Mouse (Mus musculus): Measurements from ENCODE around the gene Slc23a2. TPM values are rescaled to one million over a fixed set of nuclear protein-coding genes. Genes with fewer than 3 reads are reported as not detected.

The Slc23a2 gene
- polyA plus RNA-seq, 1 experiment from 2014 or later, result 12.8 TPM

GRCm38 (mm10) chr2:132021616-132022015 lies 123.3 kb downstream of the Slc23a2 start:
- H3K27ac ChIP-seq, result no peak overlapping the region
- no peaks in the 10 kb centered on the region for H3K36me3 ChIP-seq
- H3K9ac ChIP-seq, result no peak overlapping the region
- 0 out of 2 replicates have a peak, but pooled peaks cover 2% of the 10 kb centered on the region for H3K4me1 ChIP-seq (replicated peaks)
- ATAC-seq, result no peak
- H3K4me2 ChIP-seq (replicated peaks), result no peak overlapping the region
- no peaks in the 10 kb centered on the region for H3K9me3 ChIP-seq
- no peak overlapping the region for H3K4me3 ChIP-seq (replicated peaks)
- no peaks in the 10 kb centered on the region for H3K27me3 ChIP-seq (replicated peaks)
- WGBS, result 73% methylated on average over 4 of the region's 4 CpGs

GRCm38 (mm10) chr2:132020991-132021541 lies 123.8 kb downstream of the Slc23a2 start:
- ATAC-seq, result peak; percentile 61; the same call in 1 of the 2 replicates
- Histone ChIP-seq H3K27me3 (replicated peaks) (no peaks in the 10 kb centered on the region), H3K27ac (peak overlapping the region; percentile 3; the same call in 1 of the 2 replicates), H3K36me3 (no peaks in the 10 kb centered on the region), H3K9me3 (no peaks in the 10 kb centered on the region), H3K9ac (no peak overlapping the region), H3K4me3 (replicated peaks) (no peak overlapping the region), H3K4me2 (replicated peaks) (no peak overlapping the region), H3K4me1 (replicated peaks) (0 out of 2 replicates have a peak, but pooled peaks cover 2% of the 10 kb centered on the region)
- 45% methylated on average over 5 of the region's 5 CpGs for WGBS

- no peak overlapping the region for H3K4me3 ChIP-seq (replicated peaks)
- H3K27me3 ChIP-seq (replicated peaks), result no peaks in the 10 kb centered on the region
- H3K4me2 ChIP-seq (replicated peaks), result no peak overlapping the region
- H3K9me3 ChIP-seq, result no peaks in the 10 kb centered on the region
- no peak for ATAC-seq
- H3K9ac ChIP-seq, result no peak overlapping the region
- H3K36me3 ChIP-seq, result no peaks in the 10 kb centered on the region
- H3K27ac ChIP-seq, result peak overlapping the region; percentile 3; the same call in 1 of the 2 replicates
- WGBS, result 66% methylated on average over 7 of the region's 7 CpGs
- 0 out of 2 replicates have a peak, but pooled peaks cover 2% of the 10 kb centered on the region for H3K4me1 ChIP-seq (replicated peaks)
Observed at GRCm38 (mm10) chr2:132020420-132020819, 124.5 kb downstream of the Slc23a2 start.

- no peaks in the 10 kb centered on the region for H3K27me3 ChIP-seq (replicated peaks)
- no peaks in the 10 kb centered on the region for H3K36me3 ChIP-seq
- WGBS, result 75% methylated on average over 3 of the region's 3 CpGs
- no peak for ATAC-seq
- H3K4me2 ChIP-seq (replicated peaks), result no peak overlapping the region
- H3K4me3 ChIP-seq (replicated peaks), result no peak overlapping the region
- H3K27ac ChIP-seq, result 0 out of 2 replicates have a peak overlapping the region, but pooled peaks have one; percentile 13
- H3K9me3 ChIP-seq, result no peaks in the 10 kb centered on the region
- 0 out of 2 replicates have a peak, but pooled peaks cover 2% of the 10 kb centered on the region for H3K4me1 ChIP-seq (replicated peaks)
- no peak overlapping the region for H3K9ac ChIP-seq
Observed at GRCm38 (mm10) chr2:132019372-132019811, 125.5 kb downstream of the Slc23a2 start.

- ATAC-seq, result no peak
- Histone ChIP-seq H3K36me3 (no peaks in the 10 kb centered on the region), H3K4me2 (replicated peaks) (no peak overlapping the region), H3K4me1 (replicated peaks) (0 out of 2 replicates have a peak, but pooled peaks cover 2% of the 10 kb centered on the region), H3K9ac (no peak overlapping the region), H3K4me3 (replicated peaks) (no peak overlapping the region), H3K9me3 (no peaks in the 10 kb centered on the region), H3K27ac (no peak overlapping the region), H3K27me3 (replicated peaks) (no peaks in the 10 kb centered on the region)
- 43% methylated on average over 4 of the region's 4 CpGs for WGBS
Observed at GRCm38 (mm10) chr2:132018156-132018555, 126.8 kb downstream of the Slc23a2 start.

GRCm38 (mm10) chr2:132017611-132018010 lies 127.3 kb downstream of the Slc23a2 start:
- ATAC-seq, result no peak
- 0 out of 2 replicates have a peak, but pooled peaks cover 2% of the 10 kb centered on the region for H3K4me1 ChIP-seq (replicated peaks)
- WGBS, result 26% methylated on average over 7 of the region's 7 CpGs
- no peak overlapping the region for H3K4me2 ChIP-seq (replicated peaks)
- H3K27me3 ChIP-seq (replicated peaks), result no peaks in the 10 kb centered on the region
- no peaks in the 10 kb centered on the region for H3K36me3 ChIP-seq
- no peaks in the 10 kb centered on the region for H3K9me3 ChIP-seq
- no peak overlapping the region for H3K9ac ChIP-seq
- H3K27ac ChIP-seq, result no peak overlapping the region
- H3K4me3 ChIP-seq (replicated peaks), result no peak overlapping the region

- 77% methylated on average over 1 of the region's 1 CpGs for WGBS
- no peaks in the 10 kb centered on the region for H3K9me3 ChIP-seq
- no peak overlapping the region for H3K9ac ChIP-seq
- 0 out of 2 replicates have a peak, but pooled peaks cover 2% of the 10 kb centered on the region for H3K4me1 ChIP-seq (replicated peaks)
- no peaks in the 10 kb centered on the region for H3K36me3 ChIP-seq
- H3K27ac ChIP-seq, result no peak overlapping the region
- no peak overlapping the region for H3K4me3 ChIP-seq (replicated peaks)
- H3K27me3 ChIP-seq (replicated peaks), result no peaks in the 10 kb centered on the region
- no peak for ATAC-seq
- no peak overlapping the region for H3K4me2 ChIP-seq (replicated peaks)
Observed at GRCm38 (mm10) chr2:132016034-132016433, 128.9 kb downstream of the Slc23a2 start.

- no peaks in the 10 kb centered on the region for H3K27me3 ChIP-seq (replicated peaks)
- no peak overlapping the region for H3K9ac ChIP-seq
- ATAC-seq, result no peak
- no peak overlapping the region for H3K4me2 ChIP-seq (replicated peaks)
- 84% methylated on average over 4 of the region's 4 CpGs for WGBS
- no peaks in the 10 kb centered on the region for H3K9me3 ChIP-seq
- H3K4me1 ChIP-seq (replicated peaks), result no peaks in the 10 kb centered on the region
- peaks cover 4% of the 10 kb centered on the region; the same call in 1 of the 2 replicates for H3K36me3 ChIP-seq
- no peak overlapping the region for H3K27ac ChIP-seq
- H3K4me3 ChIP-seq (replicated peaks), result no peak overlapping the region
Observed at GRCm38 (mm10) chr2:132013152-132013551, 131.8 kb downstream of the Slc23a2 start.

- H3K36me3 ChIP-seq, result peaks cover 4% of the 10 kb centered on the region
- 90% methylated on average over 2 of the region's 2 CpGs for WGBS
- H3K4me3 ChIP-seq (replicated peaks), result no peak overlapping the region
- no peaks in the 10 kb centered on the region for H3K27me3 ChIP-seq (replicated peaks)
- H3K27ac ChIP-seq, result no peak overlapping the region
- H3K9me3 ChIP-seq, result no peaks in the 10 kb centered on the region
- no peak for ATAC-seq
- H3K4me2 ChIP-seq (replicated peaks), result no peak overlapping the region
- H3K9ac ChIP-seq, result no peak overlapping the region
- H3K4me1 ChIP-seq (replicated peaks), result peaks cover 5% of the 10 kb centered on the region; the same call in 1 of the 2 replicates
Observed at GRCm38 (mm10) chr2:132010781-132011180, 134.1 kb downstream of the Slc23a2 start.

GRCm38 (mm10) chr2:132008186-132008585 lies 136.7 kb downstream of the Slc23a2 start:
- Histone ChIP-seq H3K36me3 (peaks cover 4% of the 10 kb centered on the region), H3K4me1 (replicated peaks) (peaks cover 5% of the 10 kb centered on the region; the same call in 1 of the 2 replicates), H3K9me3 (no peaks in the 10 kb centered on the region), H3K9ac (no peak overlapping the region), H3K4me2 (replicated peaks) (no peak overlapping the region), H3K27ac (no peak overlapping the region), H3K4me3 (replicated peaks) (no peak overlapping the region), H3K27me3 (replicated peaks) (no peaks in the 10 kb centered on the region)
- 45% methylated on average over 4 of the region's 4 CpGs for WGBS
- ATAC-seq, result no peak

GRCm38 (mm10) chr2:132007475-132007819 lies 137.5 kb downstream of the Slc23a2 start:
- Histone ChIP-seq H3K9me3 (no peaks in the 10 kb centered on the region), H3K27ac (no peak overlapping the region), H3K4me3 (replicated peaks) (no peak overlapping the region), H3K27me3 (replicated peaks) (no peaks in the 10 kb centered on the region), H3K9ac (no peak overlapping the region), H3K36me3 (peaks cover 4% of the 10 kb centered on the region), H3K4me1 (replicated peaks) (peaks cover 5% of the 10 kb centered on the region; the same call in 1 of the 2 replicates), H3K4me2 (replicated peaks) (no peak overlapping the region)
- no peak for ATAC-seq
- 42% methylated on average over 6 of the region's 6 CpGs for WGBS

GRCm38 (mm10) chr2:132006561-132007474 lies 138.1 kb downstream of the Slc23a2 start:
- Histone ChIP-seq H3K36me3 (peaks cover 4% of the 10 kb centered on the region), H3K4me3 (replicated peaks) (no peak overlapping the region), H3K9ac (no peak overlapping the region), H3K9me3 (no peaks in the 10 kb centered on the region), H3K4me2 (replicated peaks) (no peak overlapping the region), H3K27me3 (replicated peaks) (no peaks in the 10 kb centered on the region), H3K27ac (no peak overlapping the region), H3K4me1 (replicated peaks) (peaks cover 5% of the 10 kb centered on the region; the same call in 1 of the 2 replicates)
- ATAC-seq, result no peak
- 75% methylated on average over 18 of the region's 18 CpGs for WGBS
